Mouse (Mus musculus) erythroblast, embryonic 14.5 days (primary cell): ENCODE data around the gene Cog3.

Experiments used
- GATA1 ChIP-seq: IDR thresholded peaks from 2 replicates; pipeline ENCODE4 v1.6.1; 2012; ENCODE audit warnings: low read length, inconsistent platforms, mixed read lengths
- TAL1 ChIP-seq: IDR thresholded peaks from 3 replicates; pipeline ENCODE4 v1.6.1; 2012; ENCODE audit warnings: low read length, inconsistent platforms, mixed read lengths

GRCm38 (mm10) chr14:75720121-75720520, 34.2 kb downstream of the Cog3 start:
- TF ChIP-seq GATA1 = no peak
- no peak for TF ChIP-seq TAL1
